Mouse (Mus musculus) heart, adult 8-10 months (tissue): ENCODE data around the gene Hcfc1r1. TPM values are rescaled to one million over a fixed set of nuclear protein-coding genes. Genes with fewer than 3 reads are reported as not detected.

Experiments used
- DNase-seq: peaks from one replicate; pipeline ENCODE4 v3.0.0; 2022; ENCODE audit warnings: low spot score
- total RNA-seq, 4 experiments: library from RNA; stranded (reverse); gene quantifications; 2 replicates each; pipeline ENCODE4 v1.2.4; 2022

Hcfc1r1 gene
- total RNA-seq, 4 experiments from 2014 or later, result 200 to 231 (median 211) TPM

- no peak for DNase-seq
Observed at GRCm38 (mm10) chr17:23719455-23719854, 46.1 kb downstream of the Hcfc1r1 start.

- no peak for DNase-seq
Observed at GRCm38 (mm10) chr17:23721886-23722285, 48.5 kb downstream of the Hcfc1r1 start.

GRCm38 (mm10) chr17:23722376-23723125 is 49.2 kb downstream of the Hcfc1r1 start, which contains the start of gene 1520401A03Rik:
1520401A03Rik (minus strand) TSS chr17:23722783.
- DNase-seq, result no peak

Other genes starting within 250 kb of the Hcfc1r1 start
- gene Vmn2r117, start 193.9 kb upstream of the Hcfc1r1 start, total RNA-seq, result not detected
- gene Zfp213, start 109.4 kb upstream of the Hcfc1r1 start, total RNA-seq, result 1 to 10 TPM; 4.9 to 6.5 (median 5.8) TPM
- 1 to 10 TPM; 1.9 to 5.9 (median 4.4) TPM for gene Zfp13, start 74.1 kb upstream of the Hcfc1r1 start, total RNA-seq
- not detected for gene Zscan10, start 72.7 kb upstream of the Hcfc1r1 start, total RNA-seq
- gene Mmp25, start 28.3 kb upstream of the Hcfc1r1 start, total RNA-seq, result under 1 TPM in 1 of 4 experiments, not detected in 3; 0.06 TPM
- gene Bicdl2, start 13.1 kb upstream of the Hcfc1r1 start, total RNA-seq, result not detected
- 10 to 100 TPM in 3 of 4 experiments, 1 to 10 TPM in 1; 8.8 to 11.6 (median 11.0) TPM for gene Thoc6, start 286 bp downstream of the Hcfc1r1 start, total RNA-seq
- gene Tnfrsf12a, start 3.9 kb downstream of the Hcfc1r1 start, total RNA-seq, result 100 to 1,000 TPM in 2 of 4 experiments, 10 to 100 TPM in 2; 55.7 to 113 (median 85.0) TPM
- not detected for gene Cldn6, start 5.7 kb downstream of the Hcfc1r1 start, total RNA-seq
- gene Cldn9, start 10.4 kb downstream of the Hcfc1r1 start, total RNA-seq, result under 1 TPM in 1 of 4 experiments, not detected in 3; 0.19 TPM
- not detected for gene 1520401A03Rik, start 49.2 kb downstream of the Hcfc1r1 start, total RNA-seq
- 1 to 10 TPM in 2 of 4 experiments, under 1 TPM in 2; 0.78 to 1.5 (median 1.1) TPM for gene Pkmyt1, start 52.7 kb downstream of the Hcfc1r1 start, total RNA-seq
- 10 to 100 TPM; 22.4 to 29.0 (median 26.4) TPM for gene Paqr4, start 67.3 kb downstream of the Hcfc1r1 start, total RNA-seq
- under 1 TPM in 1 of 4 experiments, not detected in 3; 0.26 TPM for gene Kremen2, start 72.2 kb downstream of the Hcfc1r1 start, total RNA-seq
- 10 to 100 TPM; 40.8 to 42.0 (median 40.9) TPM for gene Flywch1, start 98.0 kb downstream of the Hcfc1r1 start, total RNA-seq
- gene Flywch2, start 112.5 kb downstream of the Hcfc1r1 start, total RNA-seq, result 1 to 10 TPM in 1 of 4 experiments, under 1 TPM in 2, not detected in 1; 0.41 to 1.2 (median 0.87) TPM
- 100 to 1,000 TPM; 151 to 179 (median 164) TPM for gene Srrm2, start 116.9 kb downstream of the Hcfc1r1 start, total RNA-seq
- 100 to 1,000 TPM; 321 to 411 (median 362) TPM for gene Elob, start 155.5 kb downstream of the Hcfc1r1 start, total RNA-seq
- gene Prss33, start 162.5 kb downstream of the Hcfc1r1 start, total RNA-seq, result not detected
- gene Prss32, start 170.3 kb downstream of the Hcfc1r1 start, total RNA-seq, result not detected
- under 1 TPM in 2 of 4 experiments, not detected in 2; 0.14 to 0.16 TPM for gene Prss41, start 170.6 kb downstream of the Hcfc1r1 start, total RNA-seq
- gene Prss21, start 194.5 kb downstream of the Hcfc1r1 start, total RNA-seq, result not detected
- gene Dcpp1, start 207.3 kb downstream of the Hcfc1r1 start, total RNA-seq, result not detected
- gene Dcpp2, start 207.3 kb downstream of the Hcfc1r1 start, total RNA-seq, result not detected
- gene Dcpp3, start 243.9 kb downstream of the Hcfc1r1 start, total RNA-seq, result not detected